Mouse (Mus musculus): ENCODE results near the gene Calcr. TPM values are rescaled to one million over a fixed set of nuclear protein-coding genes. Genes with fewer than 3 reads are reported as not detected.
"Not testable (repeated sequence)": the region's sequence is repeated elsewhere in the genome, so short reads cannot be mapped to it uniquely, and the experiment has no call there.

Gene Calcr
- total and polyA plus RNA-seq, 2 experiments from 2014 or later, result 3.3 to 14.8 TPM

DNA sequence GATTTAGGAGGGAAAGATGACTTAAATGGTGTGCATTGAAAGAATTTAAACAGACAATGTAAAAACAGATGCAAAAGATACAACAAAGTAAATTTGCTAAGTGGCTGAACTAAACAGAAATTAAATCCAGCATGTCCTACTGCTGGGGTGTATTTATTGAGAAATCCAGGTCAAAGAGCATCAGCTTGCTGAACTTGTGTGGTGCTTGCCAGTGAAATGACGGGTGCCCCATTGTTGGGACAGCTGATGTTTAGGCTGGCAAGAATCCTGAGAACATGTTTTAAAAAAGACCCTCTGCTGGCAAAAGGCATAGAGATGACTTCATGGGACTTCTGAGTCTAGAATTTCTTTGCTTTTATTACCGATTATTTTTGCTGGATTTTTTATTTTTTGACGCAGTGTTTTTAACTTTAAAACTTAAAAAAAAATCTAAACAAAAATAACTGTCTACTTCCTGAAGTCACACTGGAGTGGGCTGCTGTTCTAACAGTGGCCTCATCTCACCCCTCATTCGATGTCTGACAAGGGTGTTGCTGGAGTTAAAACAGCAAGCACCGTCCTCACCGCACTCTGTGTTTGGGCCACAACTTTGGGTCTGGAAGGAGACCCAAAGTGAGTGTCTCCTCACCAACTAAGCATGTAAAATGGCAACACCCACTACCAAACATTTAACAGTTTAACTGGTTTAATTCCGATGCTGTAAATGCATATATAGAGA, 22.4 kb downstream of the Calcr start:
- no peak for TF ChIP-seq CTCF (IDR thresholded peaks at IDR 0.05; ENCODE audit: low read depth)
- ATAC-seq (no peak), DNase-seq (no peak)
- Histone ChIP-seq H3K36me3 (ENCODE audit: insufficient read depth) (no peaks in the 10 kb centered on the region), H3K9ac (no peak overlapping the region), H3K4me1 (ENCODE audit: insufficient read depth) (no peaks in the 10 kb centered on the region), H3K9me3 (ENCODE audit: low read length) (no peaks in the 10 kb centered on the region), H3K4me3 (ENCODE audit: low read depth, low read length) (no peak overlapping the region), H3K27me3 (ENCODE audit: insufficient read depth, low read length) (no peaks in the 10 kb centered on the region), H3K27ac (ENCODE audit: low read depth, low read length) (no peak overlapping the region), H3K4me2 (ENCODE audit: low read depth) (no peak overlapping the region)
- WGBS, result 61% methylated on average over 7 of the region's 7 CpGs

DNA sequence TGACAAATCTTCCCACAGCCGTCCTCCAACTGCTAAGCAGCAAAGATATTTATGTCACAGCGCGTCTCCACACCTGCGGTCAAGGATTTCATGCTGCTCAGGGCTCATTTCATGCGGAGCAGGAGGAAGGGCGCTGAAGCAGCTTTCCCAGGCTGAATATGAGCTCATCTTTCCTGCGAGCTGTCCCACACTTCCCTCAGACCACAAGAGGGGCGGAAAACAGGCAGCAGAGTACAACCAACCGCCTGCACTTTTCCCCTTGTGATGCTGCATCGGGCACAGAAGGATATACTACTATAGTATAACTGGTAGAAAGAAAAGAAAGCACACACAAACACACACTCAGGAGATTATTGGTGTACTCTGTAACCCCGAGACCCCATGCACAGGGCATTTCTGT, 23.2 kb downstream of the Calcr start:
- Histone ChIP-seq H3K36me3 (ENCODE audit: insufficient read depth) (no peaks in the 10 kb centered on the region), H3K4me2 (ENCODE audit: low read depth) (no peak overlapping the region), H3K27ac (ENCODE audit: low read depth, low read length) (no peak overlapping the region), H3K4me1 (ENCODE audit: insufficient read depth) (no peaks in the 10 kb centered on the region), H3K4me3 (ENCODE audit: low read depth, low read length) (no peak overlapping the region), H3K9me3 (ENCODE audit: low read length) (no peaks in the 10 kb centered on the region), H3K27me3 (ENCODE audit: insufficient read depth, low read length) (no peaks in the 10 kb centered on the region), H3K9ac (no peak overlapping the region)
- TF ChIP-seq CTCF (IDR thresholded peaks at IDR 0.05; ENCODE audit: low read depth), result no peak
- ATAC-seq (no peak), DNase-seq (no peak)
- 59% methylated on average over 11 of the region's 11 CpGs for whole genome bisulfite sequencing

DNA sequence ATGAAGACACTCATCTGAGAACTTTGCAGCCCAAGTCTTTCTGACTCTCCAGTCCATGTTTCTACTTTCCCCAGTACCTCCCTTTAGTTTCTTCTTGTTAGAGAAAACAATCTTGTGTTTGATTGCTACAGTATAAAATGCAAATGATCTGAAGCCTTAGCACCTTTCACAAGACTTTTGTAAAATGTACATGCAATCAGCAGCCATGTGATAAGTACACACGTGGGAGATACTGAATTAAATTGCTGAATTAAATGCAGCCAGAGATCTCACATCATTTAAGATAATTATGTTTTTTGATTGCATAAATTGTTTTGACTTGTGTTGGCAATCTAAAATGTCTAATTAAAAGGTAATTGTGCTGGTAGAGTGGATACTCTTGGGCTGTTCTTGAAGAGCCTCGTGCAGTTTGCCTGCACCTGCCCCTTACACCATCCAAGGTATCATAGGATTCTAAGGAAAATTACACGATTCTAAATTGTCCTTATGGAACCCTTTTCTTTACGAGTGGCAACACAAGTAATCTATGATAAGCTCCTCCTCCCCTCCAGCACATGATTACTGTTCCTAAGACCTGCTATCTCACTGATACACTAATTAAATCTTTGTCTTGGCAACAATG, 34.2 kb downstream of the Calcr start:
- Histone ChIP-seq H3K4me3 (ENCODE audit: low read depth, low read length) (no peak overlapping the region), H3K36me3 (ENCODE audit: insufficient read depth) (no peaks in the 10 kb centered on the region), H3K9ac (no peak overlapping the region), H3K9me3 (ENCODE audit: low read length) (no peaks in the 10 kb centered on the region), H3K27me3 (ENCODE audit: insufficient read depth, low read length) (no peaks in the 10 kb centered on the region), H3K4me2 (ENCODE audit: low read depth) (no peak overlapping the region), H3K27ac (ENCODE audit: low read depth, low read length) (no peak overlapping the region), H3K4me1 (ENCODE audit: insufficient read depth) (no peaks in the 10 kb centered on the region)
- WGBS, result 44% methylated on average over 4 of the region's 4 CpGs
- DNase-seq, result no peak
- no peak for ATAC-seq
- no peak for TF ChIP-seq CTCF (IDR thresholded peaks at IDR 0.05; ENCODE audit: low read depth)

DNA sequence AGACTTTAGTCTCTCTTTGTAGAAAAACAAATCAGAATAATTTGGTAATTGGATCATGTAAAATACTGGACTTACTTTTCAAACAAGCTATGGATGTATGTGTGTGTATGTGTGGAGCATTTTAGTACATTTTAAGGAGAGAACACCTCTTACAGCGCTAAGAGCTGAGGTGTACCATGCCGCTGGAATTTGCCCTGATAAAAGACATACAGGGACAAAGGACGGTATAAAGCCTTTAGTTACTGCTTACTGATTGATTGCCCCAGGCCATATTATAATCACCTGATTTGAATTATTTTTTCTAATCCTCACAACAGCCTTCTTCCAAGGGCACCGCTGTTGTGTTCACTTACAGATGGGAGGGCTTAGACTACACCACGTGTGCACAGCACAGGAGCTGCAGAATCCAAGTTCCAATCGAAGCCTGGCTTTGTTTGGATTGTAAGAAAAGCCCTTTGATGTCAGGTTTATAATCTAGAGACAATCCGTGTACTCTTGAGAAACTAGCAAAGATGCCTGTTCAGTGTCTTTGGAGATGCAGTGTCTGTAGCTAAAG, 76.3 kb downstream of the Calcr start:
- H3K4me1 ChIP-seq (ENCODE audit: insufficient read depth), result no peaks in the 10 kb centered on the region
- no peak overlapping the region for H3K9ac ChIP-seq
- WGBS, result 36% methylated on average over 7 of the region's 7 CpGs
- H3K27ac ChIP-seq (ENCODE audit: low read depth, low read length), result no peak overlapping the region
- H3K27me3 ChIP-seq (ENCODE audit: insufficient read depth, low read length), result no peaks in the 10 kb centered on the region
- no peaks in the 10 kb centered on the region for H3K9me3 ChIP-seq (ENCODE audit: low read length)
- no peak for TF ChIP-seq CTCF (IDR thresholded peaks at IDR 0.05; ENCODE audit: low read depth)
- DNase-seq (no peak), ATAC-seq (no peak)
- H3K4me2 ChIP-seq (ENCODE audit: low read depth), result no peak overlapping the region
- H3K36me3 ChIP-seq (ENCODE audit: insufficient read depth), result no peaks in the 10 kb centered on the region
- no peak overlapping the region for H3K4me3 ChIP-seq (ENCODE audit: low read depth, low read length)

DNA sequence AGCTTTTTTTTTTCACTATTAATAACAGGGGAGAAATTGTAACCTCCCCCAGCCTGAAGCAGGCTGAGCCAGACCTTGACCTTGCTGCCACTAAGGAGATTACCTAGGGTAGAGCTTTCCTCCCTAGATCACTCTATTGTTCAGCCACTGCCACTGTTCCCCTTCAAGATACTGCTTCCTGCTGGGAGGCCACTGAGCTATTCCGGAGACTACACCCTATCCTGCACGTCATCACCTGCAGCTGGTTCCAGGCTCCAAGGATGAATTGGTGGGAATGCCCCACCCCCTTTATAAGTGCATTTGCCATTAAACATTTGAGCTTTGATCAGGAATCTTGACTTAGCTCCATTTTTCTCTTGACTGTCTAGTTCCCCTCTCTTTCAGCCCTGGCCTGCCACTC, 86.2 kb downstream of the Calcr start:
- H3K27me3 ChIP-seq (ENCODE audit: insufficient read depth, low read length); DNase-seq; H3K4me2 ChIP-seq (ENCODE audit: low read depth); H3K4me1 ChIP-seq (ENCODE audit: insufficient read depth); H3K27ac ChIP-seq (ENCODE audit: low read depth, low read length); ATAC-seq; H3K9me3 ChIP-seq (ENCODE audit: low read length); H3K9ac ChIP-seq; H3K4me3 ChIP-seq (ENCODE audit: low read depth, low read length); H3K36me3 ChIP-seq (ENCODE audit: insufficient read depth): not testable (repeated sequence)
- WGBS, result 13% methylated on average over 2 of the region's 2 CpGs

DNA sequence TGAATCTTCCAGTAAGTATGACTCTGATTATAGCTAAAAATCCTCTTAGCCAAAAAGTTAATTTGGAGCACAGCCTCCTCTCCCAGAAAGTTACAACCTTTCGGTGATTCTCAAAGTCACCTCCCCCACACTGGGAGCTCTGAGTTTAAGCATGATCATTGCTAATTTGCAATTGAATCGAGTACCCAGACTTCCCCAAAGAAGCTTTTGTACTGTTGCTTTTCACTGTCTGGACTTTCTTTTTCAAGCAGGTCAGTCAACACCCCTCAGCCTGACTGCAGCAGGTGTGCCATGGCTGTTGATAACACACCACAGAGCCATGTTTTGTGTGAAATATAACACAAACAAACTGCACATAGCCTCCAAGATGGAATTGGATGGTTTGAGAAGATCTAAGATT, 86.7 kb downstream of the Calcr start:
- H3K27me3 ChIP-seq (ENCODE audit: insufficient read depth, low read length), result no peaks in the 10 kb centered on the region
- TF ChIP-seq CTCF (IDR thresholded peaks at IDR 0.05; ENCODE audit: low read depth), result no peak
- DNase-seq (no peak), ATAC-seq (no peak)
- no peaks in the 10 kb centered on the region for H3K4me1 ChIP-seq (ENCODE audit: insufficient read depth)
- no peak overlapping the region for H3K27ac ChIP-seq (ENCODE audit: low read depth, low read length)
- WGBS, result 15% methylated on average over 2 of the region's 2 CpGs
- no peaks in the 10 kb centered on the region for H3K36me3 ChIP-seq (ENCODE audit: insufficient read depth)
- H3K9ac ChIP-seq, result no peak overlapping the region
- H3K4me2 ChIP-seq (ENCODE audit: low read depth), result no peak overlapping the region
- H3K4me3 ChIP-seq (ENCODE audit: low read depth, low read length), result no peak overlapping the region
- H3K9me3 ChIP-seq (ENCODE audit: low read length), result no peaks in the 10 kb centered on the region

DNA sequence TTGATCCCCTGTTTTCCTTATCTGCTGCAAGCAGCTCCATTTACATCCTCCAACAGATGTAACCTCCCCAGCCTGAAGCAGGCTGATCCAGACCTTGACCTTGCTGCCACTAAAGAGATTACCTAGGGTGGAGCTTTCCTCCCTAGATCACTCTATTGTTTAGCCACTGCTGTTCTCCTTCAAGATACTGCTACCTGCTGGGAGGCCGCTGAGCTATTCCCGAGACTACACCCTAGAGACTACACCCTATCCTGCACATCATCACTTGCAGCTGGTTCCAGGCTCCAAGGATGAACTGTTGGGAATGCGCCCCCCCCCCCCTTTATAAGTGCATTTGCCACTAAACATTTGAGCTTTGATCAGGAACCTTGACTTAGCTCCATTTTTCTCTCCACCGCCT, 92.6 kb downstream of the Calcr start:
- H3K4me2 ChIP-seq (ENCODE audit: low read depth); H3K4me1 ChIP-seq (ENCODE audit: insufficient read depth); H3K9me3 ChIP-seq (ENCODE audit: low read length); H3K27me3 ChIP-seq (ENCODE audit: insufficient read depth, low read length); H3K36me3 ChIP-seq (ENCODE audit: insufficient read depth); DNase-seq; H3K4me3 ChIP-seq (ENCODE audit: low read depth, low read length); H3K27ac ChIP-seq (ENCODE audit: low read depth, low read length); ATAC-seq; H3K9ac ChIP-seq: not testable (repeated sequence)
- WGBS, result 86% methylated on average over 4 of the region's 4 CpGs

All from forebrain, postnatal 0 days (tissue).